In genomic region chr5:24938046-24938822, GRCm38 (mm10) we compare ENCODE assay signal across 14 mouse cellular contexts.
A peak's percentile ranks its signal among the peaks of the same experiment; 100 is the strongest.
DNase-seq lines count a peak whose midpoint lies in the region; ATAC-seq lines count a peak whose summit lies in the region.
"Had no signal": no experiment of that assay in that cellular context is flagged by ENCODE, and none has a peak within 500 bp of the region (broad histone marks: within the 10 kb centered on the region; RNA-seq: fewer than 3 reads in every experiment).

No protein-coding gene starts in this region.

- no peak for ATAC-seq in monocyte, adult 5-6 weeks (replicated peaks; ENCODE audit: insufficient number of reproducible peaks, low FRiP score, low TSS enrichment, poor library complexity, severe bottlenecking)
- ATAC-seq: midbrain, embryonic 16.5 days had no signal

- peak; percentile 56 for DNase-seq in 3134 (ENCODE audit: extremely low read depth, insufficient read length, low spot score)
- DNase-seq in 3T3-L1 (ENCODE audit: low read depth, low spot score), result peak; percentile 13
- DNase-seq in cerebellum, adult 11 months, result peak; percentile 31
- peak; percentile 44 to 51 for DNase-seq in cerebellum, postnatal 10 days
- DNase-seq in thymus, postnatal 36 days, result no peak
- no peak for DNase-seq in embryo, embryonic 10.5 days (ENCODE audit: low spot score)
- DNase-seq: kidney, adult 8-10 months; kidney, postnatal 25 days; left cerebral cortex, postnatal 4 days; liver; lung, postnatal 14 days; right cerebral cortex, postnatal 25 days had no signal

Comparison
In these comparisons a context has a peak if more than half of its experiments do, and no peak if none do; other contexts are left out.
1. DNase-seq: peak in 3134 (single experiment), 3T3-L1 (single experiment), cerebellum, adult 11 months (single experiment) and cerebellum, postnatal 10 days (2 of 2); none in thymus, postnatal 36 days (0 of 2) and embryo, embryonic 10.5 days (single experiment).